Mouse (Mus musculus) megakaryocyte, embryonic 14.5 days (primary cell): ENCODE measurements around the gene Itgae.

ENCODE experiments used
- FLI1 ChIP-seq: IDR thresholded peaks from 2 replicates; pipeline ENCODE4 v1.6.1; 2012; ENCODE audit warnings: low read length, inconsistent platforms, mixed read lengths
- GATA1 ChIP-seq: IDR thresholded peaks from 3 replicates; pipeline ENCODE4 v1.6.1; 2012; ENCODE audit warnings: mixed read lengths, low read length, inconsistent platforms, borderline replicate concordance

DNA sequence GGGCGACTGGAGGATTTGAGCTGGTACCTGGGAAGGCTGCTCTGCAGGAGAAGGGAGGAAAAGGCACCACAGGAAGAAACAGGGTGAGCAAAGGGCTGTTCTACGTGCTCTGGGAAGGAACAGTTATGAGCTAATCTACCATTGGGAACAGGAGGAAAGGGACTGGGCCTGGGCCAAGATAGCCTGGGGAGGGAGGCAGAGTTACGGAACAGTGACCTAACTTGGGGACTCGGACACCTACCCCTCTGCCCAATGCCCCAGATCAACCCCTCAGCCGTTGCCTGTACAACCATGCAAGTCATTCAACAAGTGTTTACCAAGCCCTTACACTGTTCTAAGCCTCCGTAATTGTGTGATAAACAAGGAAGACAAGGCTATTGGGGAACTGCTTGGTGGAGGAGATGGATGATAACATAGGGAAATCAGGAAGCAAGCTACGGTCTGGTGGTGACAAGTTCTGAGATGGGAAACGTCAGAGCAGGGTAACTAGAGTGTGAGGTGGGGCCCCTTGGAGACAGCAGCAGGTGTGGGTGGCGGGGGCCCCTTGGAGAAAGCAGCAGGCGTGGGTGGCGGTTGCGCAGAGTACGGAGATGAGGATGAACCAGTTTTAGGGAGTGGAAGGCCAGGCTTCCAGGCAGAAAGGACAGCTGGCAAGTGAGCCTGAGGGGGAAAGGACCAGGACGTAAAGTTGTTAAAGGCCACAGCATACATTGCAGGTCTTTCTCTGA lies 18.7 kb downstream of the Itgae start:
- no peak for TF ChIP-seq GATA1
- TF ChIP-seq FLI1, result no peak
